Mouse (Mus musculus) olfactory bulb, adult 2 months (tissue): Measurements from ENCODE around the gene Ogg1.

Experiments used
- CTCF ChIP-seq: fragments of 200-500 bp; IDR thresholded peaks from 2 replicates; pipeline ENCODE4 v1.5.1; 2012; ENCODE audit warnings: low read depth, mild to moderate bottlenecking, low read length, moderate library complexity; ENCODE audit not compliant: insufficient read depth
- POLR2A ChIP-seq: fragments of 200-500 bp; IDR thresholded peaks from 2 replicates; pipeline ENCODE4 v1.6.1; 2012; ENCODE audit warnings: mild to moderate bottlenecking, low read depth, low read length, moderate library complexity; ENCODE audit not compliant: insufficient read depth

DNA sequence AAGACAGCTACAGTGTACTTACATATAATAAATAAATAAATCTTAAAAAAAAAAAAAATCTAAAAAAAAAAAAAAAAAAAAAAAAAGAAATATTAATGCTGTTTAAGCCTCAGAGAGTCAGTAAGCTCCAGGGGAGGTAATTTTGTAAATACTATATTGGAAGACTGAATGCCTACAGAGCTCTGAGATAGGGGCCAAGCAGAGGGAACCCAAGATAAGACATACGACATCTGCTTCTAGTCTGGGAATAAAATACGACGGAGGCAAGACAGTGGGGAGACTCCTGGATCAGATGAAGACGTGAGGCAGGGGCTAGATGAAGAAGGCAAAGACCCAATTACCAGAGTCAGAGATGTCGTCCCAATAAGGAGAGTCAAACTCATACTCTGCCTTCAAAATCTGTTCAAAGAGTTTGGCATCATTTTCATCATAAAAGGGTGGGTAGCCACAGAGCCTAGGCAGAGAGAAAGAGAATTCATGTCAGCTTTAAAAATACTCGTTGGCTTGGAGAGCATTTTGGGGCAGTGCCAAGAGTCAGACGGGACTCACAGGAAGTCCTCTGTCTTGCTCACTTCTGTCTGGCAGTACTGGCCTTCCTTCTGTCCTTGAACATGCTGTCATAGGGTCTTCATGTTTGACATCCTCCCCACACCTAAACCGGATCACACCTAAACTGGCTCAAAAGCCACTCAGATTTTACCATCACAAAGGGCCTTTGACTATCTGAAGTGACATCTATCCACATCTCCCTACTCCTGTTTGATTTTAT is 10.3 kb downstream of the Ogg1 start:
- TF ChIP-seq POLR2A (no peak), CTCF (no peak)
